Mouse (Mus musculus) heart, adult 2 months (tissue): Measurements from ENCODE around the gene Olfr1355. TPM values are rescaled to one million over a fixed set of nuclear protein-coding genes. Genes with fewer than 3 reads are reported as not detected.
"Not testable (repeated sequence)": the region's sequence is repeated elsewhere in the genome, so short reads cannot be mapped to it uniquely, and the experiment has no call there.

ENCODE experiments used
- DNase-seq, 2 experiments: peaks; one replicate each; pipeline ENCODE4 v3.0.0; 2021
- H3K27ac ChIP-seq: fragments of 200-600 bp; 2 replicates; pipeline ENCODE4 v1.8.1; 2022
- H3K27me3 ChIP-seq: fragments of 200-500 bp; 2 replicates; pipeline ENCODE4 v1.6.1; 2012; ENCODE audit warnings: mild to moderate bottlenecking, low read length, inconsistent platforms, mixed read lengths; ENCODE audit not compliant: control insufficient read depth, insufficient read depth
- H3K36me3 ChIP-seq: fragments of 200-500 bp; 2 replicates; pipeline ENCODE4 v1.6.1; 2012; ENCODE audit warnings: low read length, inconsistent platforms; ENCODE audit not compliant: control insufficient read depth, insufficient read depth
- H3K4me1 ChIP-seq: fragments of 200-500 bp; 2 replicates; pipeline ENCODE4 v1.6.1; 2011; ENCODE audit warnings: low read length; ENCODE audit not compliant: control insufficient read depth, insufficient read depth
- H3K4me3 ChIP-seq: fragments of 200-600 bp; 2 replicates; pipeline ENCODE4 v1.8.1; 2022
- H3K79me2 ChIP-seq: fragments of 200-500 bp; replicated peaks from 2 replicates; pipeline ENCODE4 v1.6.1; 2012; ENCODE audit warnings: mild to moderate bottlenecking, inconsistent platforms, low read length, moderate library complexity, mixed read lengths; ENCODE audit not compliant: control insufficient read depth, insufficient read depth
- H3K9ac ChIP-seq: fragments of 200-500 bp; 2 replicates; pipeline ENCODE4 v1.6.1; 2012; ENCODE audit warnings: low read depth, mild to moderate bottlenecking, control low read depth, inconsistent platforms, low read length, mixed read lengths
- CTCF ChIP-seq: fragments of 200-600 bp; IDR thresholded peaks from 2 replicates; pipeline ENCODE4 v1.8.1; 2022; ENCODE audit warnings: antibody characterized with exemption, mild to moderate bottlenecking, moderate library complexity
- EP300 ChIP-seq: fragments of 200-500 bp; IDR thresholded peaks from 2 replicates; pipeline ENCODE4 v1.6.1; 2011; ENCODE audit warnings: low read depth, low read length, control low read depth; ENCODE audit not compliant: insufficient read depth
- POLR2A ChIP-seq: fragments of 200-500 bp; IDR thresholded peaks from 2 replicates; pipeline ENCODE4 v1.6.1; 2011; ENCODE audit warnings: mild to moderate bottlenecking, low read depth, low read length, control low read depth; ENCODE audit not compliant: insufficient read depth
- WGBS: fragments of 180-500 bp; shearing (Covaris S2); methylation state at CpG from one replicate; pipeline ENCODE4 v1.1.7; 2018; 5-methylcytosine and 5-hydroxymethylcytosine counted together
- intact Hi-C: fragments of 180-260 bp; cut with DNase I; formaldehyde crosslinking; loops from one replicate; pipeline ENCODE4 v1.15.1; 2025
- long read RNA-seq: library from polyadenylated mRNA; stranded (forward); transcript quantifications from one replicate; pipeline ENCODE4 v2.0.0, GENCODE M21; 2021
- polyA plus RNA-seq: library from polyadenylated mRNA; depleted of rRNA; stranded (reverse); fragments of >200 nt; gene quantifications from 2 replicates; pipeline ENCODE4 v1.2.3, GENCODE M21; 2012; rRNA removed
- total RNA-seq, 2 experiments: library from RNA; stranded (reverse); gene quantifications; 2 replicates each; pipeline ENCODE4 v1.2.3; 2021

Olfr1355 gene
- total RNA-seq (not detected), polyA plus RNA-seq (not detected in 2 replicates)
- long read RNA-seq, result 0 reads

DNA sequence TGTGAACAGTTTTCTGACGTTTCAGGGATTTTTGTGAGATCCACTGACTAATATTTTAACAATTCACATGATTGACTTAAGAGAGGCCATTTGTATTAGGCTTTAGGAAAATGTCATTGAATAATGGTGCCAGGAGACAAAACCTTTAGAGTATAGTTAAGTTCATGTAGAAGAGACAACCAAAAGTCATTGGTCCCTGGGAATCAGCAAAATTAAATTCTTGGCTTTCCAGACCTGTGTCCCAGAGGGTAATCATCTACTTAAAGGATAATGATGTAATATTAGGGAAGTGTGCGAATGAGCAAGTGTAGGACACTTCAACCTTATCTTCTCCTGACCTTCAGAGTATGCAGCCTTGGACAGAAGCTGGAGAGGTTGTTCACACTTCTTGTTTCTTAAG, at the start of gene Olfr1355:
Olfr1355 (plus strand) TSS at position 301 of the 400 bp plus-strand sequence.
- no peaks in the 10 kb centered on the region for H3K79me2 ChIP-seq
- H3K4me3 ChIP-seq, result no peak within 1 kb of the TSS
- 43% methylated on average over 2 of the region's 2 CpGs for WGBS
- no peaks in the 10 kb centered on the region for H3K4me1 ChIP-seq
- TF ChIP-seq POLR2A (no peak), CTCF (no peak), EP300 (no peak)
- no peak within 1 kb of the TSS for H3K27ac ChIP-seq
- DNase-seq, result no peak
- intact Hi-C loops, result no loop called here
- H3K9ac ChIP-seq, result no peak within 1 kb of the TSS
- H3K27me3 ChIP-seq, result no peaks in the 10 kb centered on the region
- no peaks in the 10 kb centered on the region for H3K36me3 ChIP-seq

DNA sequence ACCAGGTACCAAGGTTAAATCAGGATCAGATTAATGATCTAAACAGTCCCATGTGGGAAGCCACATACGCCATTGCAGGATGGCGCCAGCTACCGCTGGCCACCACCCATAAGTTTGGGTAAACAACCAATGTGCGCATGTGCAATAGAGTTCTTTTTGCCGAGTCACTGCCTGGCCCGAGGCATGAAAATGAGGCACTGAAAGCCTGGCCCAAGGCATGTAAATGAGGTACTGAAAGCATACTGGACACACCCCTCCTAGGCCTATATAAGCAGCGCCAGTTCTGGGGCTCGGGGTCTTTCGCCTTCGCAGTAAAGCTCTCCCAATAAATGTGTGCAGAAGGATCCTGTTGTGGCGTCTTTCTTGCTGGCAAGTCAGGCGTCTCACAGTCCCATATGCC, 34.9 kb upstream of the Olfr1355 start:
- DNase-seq, result not testable (repeated sequence)
- 89% methylated on average over 12 of the region's 12 CpGs for WGBS

DNA sequence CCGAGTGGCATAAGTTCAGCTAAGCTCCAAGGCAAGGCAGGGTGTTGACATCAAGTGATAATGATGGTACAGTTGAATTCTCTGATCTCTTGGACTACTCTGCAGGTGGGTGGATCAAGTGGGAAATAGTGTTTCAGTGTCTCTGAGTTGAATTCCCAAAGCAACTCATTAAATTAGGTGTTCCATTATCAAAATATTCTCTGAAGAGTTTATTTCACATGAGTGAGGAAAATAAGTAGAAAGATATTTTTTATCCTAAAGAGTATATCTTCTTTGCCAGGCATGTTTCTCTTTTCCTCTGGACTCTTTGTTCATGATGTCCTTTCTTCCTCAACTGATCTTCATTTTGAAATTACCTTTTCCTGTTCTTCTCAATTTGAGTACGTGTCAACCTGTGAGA, 23.3 kb upstream of the Olfr1355 start, which contains the start of gene Olfr1356:
Olfr1356 (minus strand) TSS at position 101 of the 400 bp plus-strand sequence.
- H3K4me3 ChIP-seq, result no peak within 1 kb of the TSS
- TF ChIP-seq EP300, result no peak
- no peak for TF ChIP-seq POLR2A
- TF ChIP-seq CTCF, result no peak
- H3K27ac ChIP-seq, result no peak within 1 kb of the TSS
- no peaks in the 10 kb centered on the region for H3K27me3 ChIP-seq
- H3K9ac ChIP-seq, result no peak within 1 kb of the TSS
- intact Hi-C loops, result no loop called here
- no peaks in the 10 kb centered on the region for H3K4me1 ChIP-seq
- H3K79me2 ChIP-seq, result no peaks in the 10 kb centered on the region
- no peak for DNase-seq
- no peaks in the 10 kb centered on the region for H3K36me3 ChIP-seq
- 69% methylated on average over 2 of the region's 2 CpGs for WGBS

More for the DNA sequence above, 34.9 kb upstream of the Olfr1355 start:
- intact Hi-C loops, H3K9ac ChIP-seq, H3K27me3 ChIP-seq, H3K36me3 ChIP-seq, H3K79me2 ChIP-seq, H3K27ac ChIP-seq, H3K4me1 ChIP-seq, H3K4me3 ChIP-seq: not testable (repeated sequence)

DNA sequence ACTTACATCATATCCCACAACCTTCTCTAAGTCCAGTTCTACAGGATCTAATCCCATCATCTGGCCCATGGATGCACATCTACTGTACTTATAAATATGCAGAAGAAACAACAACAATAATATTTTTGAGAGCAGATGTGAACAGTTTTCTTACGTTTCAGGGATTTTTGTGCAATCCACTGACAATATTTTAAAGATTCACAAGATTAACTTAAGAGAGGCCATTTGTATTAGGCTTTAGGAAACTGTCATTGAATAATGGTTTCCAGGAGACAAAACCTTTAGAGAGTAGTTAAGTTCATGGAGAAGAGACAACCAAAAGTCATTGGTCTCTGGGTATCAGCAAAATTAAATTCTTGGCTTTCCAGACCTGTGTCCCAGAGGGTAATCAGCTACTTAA, 37.5 kb downstream of the Olfr1355 start, which contains the start of gene Olfr1354:
Olfr1354 (plus strand) TSS at position 301 of the 400 bp plus-strand sequence.
- intact Hi-C loops, H3K27ac ChIP-seq, H3K27me3 ChIP-seq, H3K4me3 ChIP-seq, H3K79me2 ChIP-seq, H3K9ac ChIP-seq, H3K4me1 ChIP-seq, H3K36me3 ChIP-seq, DNase-seq: not testable (repeated sequence)
- WGBS, result 71% methylated on average over 1 of the region's 1 CpGs

Other genes starting within 250 kb of the Olfr1355 start
- gene Casp14, start 157.2 kb upstream of the Olfr1355 start, total RNA-seq, result not detected
- not detected in 2 replicates for gene Casp14, start 157.2 kb upstream of the Olfr1355 start, polyA plus RNA-seq
- not detected for gene Ccdc105, start 122.5 kb upstream of the Olfr1355 start, total RNA-seq
- gene Ccdc105, start 122.5 kb upstream of the Olfr1355 start, polyA plus RNA-seq, result not detected in 2 replicates
- not detected for gene Slc1a6, start 95.0 kb upstream of the Olfr1355 start, total RNA-seq
- gene Slc1a6, start 95.0 kb upstream of the Olfr1355 start, polyA plus RNA-seq, result 0.04 and 0.15 TPM in 2 replicates
- not detected for gene Olfr1356, start 23.4 kb upstream of the Olfr1355 start, total RNA-seq
- gene Olfr1356, start 23.4 kb upstream of the Olfr1355 start, polyA plus RNA-seq, result not detected in 2 replicates
- gene Olfr1354, start 37.6 kb downstream of the Olfr1355 start, total RNA-seq, result not detected
- gene Olfr1354, start 37.6 kb downstream of the Olfr1355 start, polyA plus RNA-seq, result not detected in 2 replicates
- not detected for gene Olfr8, start 75.1 kb downstream of the Olfr1355 start, total RNA-seq
- gene Olfr8, start 75.1 kb downstream of the Olfr1355 start, polyA plus RNA-seq, result not detected in 2 replicates
- gene Olfr1353, start 87.8 kb downstream of the Olfr1355 start, total RNA-seq, result not detected
- not detected in 2 replicates for gene Olfr1353, start 87.8 kb downstream of the Olfr1355 start, polyA plus RNA-seq
- gene Olfr1352, start 105.5 kb downstream of the Olfr1355 start, total RNA-seq, result not detected
- not detected in 2 replicates for gene Olfr1352, start 105.5 kb downstream of the Olfr1355 start, polyA plus RNA-seq
- not detected for gene Olfr1351, start 136.9 kb downstream of the Olfr1355 start, total RNA-seq
- gene Olfr1351, start 136.9 kb downstream of the Olfr1355 start, polyA plus RNA-seq, result not detected in 2 replicates
- gene Olfr57, start 153.2 kb downstream of the Olfr1355 start, total RNA-seq, result not detected
- gene Olfr57, start 153.2 kb downstream of the Olfr1355 start, polyA plus RNA-seq, result not detected in 2 replicates
- 10 to 100 TPM; 10.2 to 12.6 TPM for gene 2610008E11Rik, start 222.1 kb downstream of the Olfr1355 start, total RNA-seq
- 2.5 and 4.8 TPM in 2 replicates for gene 2610008E11Rik, start 222.1 kb downstream of the Olfr1355 start, polyA plus RNA-seq